Mouse (Mus musculus): ENCODE data around the gene Aldh5a1.

GRCm38 (mm10) chr13:24915831-24916230, 21.6 kb downstream of the Aldh5a1 start:
- TF ChIP-seq MYOD1 (IDR thresholded peaks at IDR 0.05; ENCODE audit: control insufficient read depth, insufficient read length, low read depth) = no peak
- no peak for TF ChIP-seq CTCF (IDR thresholded peaks at IDR 0.05; ENCODE audit: control insufficient read depth, insufficient read depth, insufficient read length)
- TF ChIP-seq MYOG (IDR thresholded peaks at IDR 0.05; ENCODE audit: control insufficient read depth, extremely low read depth, insufficient read length) = no peak
- no peak for TF ChIP-seq CEBPB (IDR thresholded peaks at IDR 0.05; ENCODE audit: low read depth)

Data from C2C12 (cell line).